Mouse (Mus musculus) spleen, adult 2 months (tissue): Measurements from ENCODE around the gene Sdc4.

Source experiments
- CTCF ChIP-seq: fragments of 200-500 bp; IDR thresholded peaks from 2 replicates; pipeline ENCODE4 v1.5.1; 2011; ENCODE audit warnings: mild to moderate bottlenecking, inconsistent platforms; ENCODE audit not compliant: insufficient read depth, insufficient read length, insufficient replicate concordance; ENCODE audit errors: extremely low read depth
- POLR2A ChIP-seq: fragments of 200-500 bp; IDR thresholded peaks from 2 replicates; pipeline ENCODE4 v1.6.1; 2011; ENCODE audit warnings: low read depth, low read length, inconsistent platforms

DNA sequence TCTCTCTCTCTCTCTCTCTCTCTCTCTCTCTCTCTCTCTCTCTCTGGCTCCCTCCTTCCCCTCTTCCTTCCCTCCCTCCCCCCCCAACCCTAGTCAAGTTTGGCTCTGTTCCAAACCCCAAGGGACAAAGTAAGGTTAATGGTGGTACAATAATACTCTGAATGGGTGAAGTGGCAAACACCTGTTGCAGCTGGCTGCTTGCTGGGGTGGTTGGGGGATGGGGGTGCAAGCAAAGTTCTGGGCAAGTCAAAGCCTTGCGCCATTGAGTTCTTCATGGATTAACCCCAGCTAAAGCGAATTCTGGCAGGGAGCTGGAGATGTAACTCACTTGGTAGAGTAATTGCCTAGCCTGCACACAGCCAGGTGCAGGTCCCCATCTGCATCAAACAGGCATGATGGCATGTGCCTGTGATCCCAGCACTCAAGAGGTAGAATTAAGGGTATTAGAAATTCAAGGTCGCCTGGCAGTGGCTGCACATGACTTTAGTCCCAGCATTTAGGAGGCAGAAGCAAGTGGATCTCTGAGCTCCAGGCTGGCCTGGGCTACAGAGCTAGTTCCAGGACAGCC lies 25.3 kb downstream of the Sdc4 start:
- TF ChIP-seq CTCF (no peak), POLR2A (no peak)
